Mouse (Mus musculus) lung, postnatal 0 days (tissue): ENCODE results near the gene Gsx1. TPM values are rescaled to one million over a fixed set of nuclear protein-coding genes. Genes with fewer than 3 reads are reported as not detected.
A peak's percentile ranks its signal among the peaks of the same experiment; 100 is the strongest.

Experiments used
- ATAC-seq: fragments of 200-750 bp; cut with Nextera tagmentation; 2 replicates; pipeline ENCODE4 v1.8.0; 2017; ENCODE audit warnings: moderate library complexity
- DNase-seq: peaks from one replicate; pipeline ENCODE4 v3.0.0-alpha.2; 2016; ENCODE audit warnings: low spot score
- H3K27ac ChIP-seq: fragments of 300-500 bp; sonication (generic); 2 replicates; pipeline ENCODE4 v1.5.1; 2014; ENCODE audit warnings: antibody characterized with exemption, mild to moderate bottlenecking, low read length, mixed read lengths
- H3K27me3 ChIP-seq: fragments of 300-500 bp; sonication (generic); replicated peaks from 2 replicates; pipeline ENCODE4 v1.6.1; 2014; ENCODE audit warnings: low read length, mixed read lengths; ENCODE audit not compliant: insufficient read depth
- H3K36me3 ChIP-seq: fragments of 300-500 bp; sonication (generic); 2 replicates; pipeline ENCODE4 v1.6.1; 2014; ENCODE audit warnings: low read length, mixed read lengths; ENCODE audit not compliant: insufficient read depth
- H3K4me1 ChIP-seq: fragments of 300-500 bp; sonication (generic); 2 replicates; pipeline ENCODE4 v1.6.1; 2014; ENCODE audit warnings: antibody characterized with exemption, low read depth, low read length, mixed read lengths; ENCODE audit not compliant: insufficient read depth
- H3K4me2 ChIP-seq: fragments of 300-500 bp; sonication (generic); replicated peaks from 2 replicates; pipeline ENCODE4 v1.6.1; 2014; ENCODE audit warnings: low read depth, mild to moderate bottlenecking, low read length, moderate library complexity, mixed read lengths
- H3K4me3 ChIP-seq: fragments of 300-500 bp; sonication (generic); 2 replicates; pipeline ENCODE4 v1.5.1; 2014; ENCODE audit warnings: low read depth, low read length
- H3K9ac ChIP-seq: fragments of 300-500 bp; sonication (generic); replicated peaks from 2 replicates; pipeline ENCODE4 v1.6.1; 2014; ENCODE audit warnings: low read depth, mild to moderate bottlenecking
- H3K9me3 ChIP-seq: fragments of 300-500 bp; sonication (generic); 2 replicates; pipeline ENCODE4 v1.6.1; 2016; ENCODE audit warnings: low read length, mixed read lengths
- CTCF ChIP-seq: IDR thresholded peaks from 2 replicates; pipeline ENCODE4 v1.5.1; 2016; ENCODE audit warnings: antibody characterized with exemption, mild to moderate bottlenecking
- EP300 ChIP-seq: IDR thresholded peaks from 2 replicates; pipeline ENCODE4 v1.6.1; 2016; ENCODE audit warnings: antibody characterized with exemption, mild to moderate bottlenecking, control low read depth
- WGBS: fragments of 180-500 bp; shearing (Covaris S2); extraction: QIAGEN DNeasy Blood & Tissue Kit; methylation state at CpG from one replicate; pipeline ENCODE4 v1.1.7; 2014; 5-methylcytosine and 5-hydroxymethylcytosine counted together
- polyA plus RNA-seq: library from polyadenylated mRNA; unstranded; fragments of >200 nt; fragmentation: Nextera tagmentation; extraction: Ambion mirVana; gene quantifications from 2 replicates; pipeline ENCODE4 v1.2.1, GENCODE M21; 2015

The Gsx1 gene
- polyA plus RNA-seq, 1 experiment from 2014 or later: not detected

DNA sequence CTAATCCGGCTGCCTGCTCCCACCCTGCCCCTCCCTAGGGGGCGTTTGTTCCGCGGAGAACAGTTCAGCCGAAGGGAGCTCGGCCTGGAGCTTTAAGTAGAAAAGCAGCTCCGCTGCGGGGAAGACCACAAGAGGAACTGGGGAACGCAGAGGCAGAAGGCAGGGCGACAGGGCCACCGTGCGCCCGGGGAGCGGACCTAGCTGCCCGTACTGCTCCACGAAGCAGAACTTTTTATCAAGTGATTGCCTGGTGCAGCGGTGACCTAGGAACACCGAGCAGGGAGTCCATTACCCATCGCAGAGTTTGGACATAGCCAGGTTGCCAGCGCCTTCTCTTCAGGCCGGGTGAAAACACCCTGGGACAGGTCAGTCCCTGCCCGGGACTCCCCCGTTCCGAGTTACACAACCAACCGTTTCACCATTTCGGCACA, 2.5 kb upstream of the Gsx1 start:
- ATAC-seq: no peak

DNA sequence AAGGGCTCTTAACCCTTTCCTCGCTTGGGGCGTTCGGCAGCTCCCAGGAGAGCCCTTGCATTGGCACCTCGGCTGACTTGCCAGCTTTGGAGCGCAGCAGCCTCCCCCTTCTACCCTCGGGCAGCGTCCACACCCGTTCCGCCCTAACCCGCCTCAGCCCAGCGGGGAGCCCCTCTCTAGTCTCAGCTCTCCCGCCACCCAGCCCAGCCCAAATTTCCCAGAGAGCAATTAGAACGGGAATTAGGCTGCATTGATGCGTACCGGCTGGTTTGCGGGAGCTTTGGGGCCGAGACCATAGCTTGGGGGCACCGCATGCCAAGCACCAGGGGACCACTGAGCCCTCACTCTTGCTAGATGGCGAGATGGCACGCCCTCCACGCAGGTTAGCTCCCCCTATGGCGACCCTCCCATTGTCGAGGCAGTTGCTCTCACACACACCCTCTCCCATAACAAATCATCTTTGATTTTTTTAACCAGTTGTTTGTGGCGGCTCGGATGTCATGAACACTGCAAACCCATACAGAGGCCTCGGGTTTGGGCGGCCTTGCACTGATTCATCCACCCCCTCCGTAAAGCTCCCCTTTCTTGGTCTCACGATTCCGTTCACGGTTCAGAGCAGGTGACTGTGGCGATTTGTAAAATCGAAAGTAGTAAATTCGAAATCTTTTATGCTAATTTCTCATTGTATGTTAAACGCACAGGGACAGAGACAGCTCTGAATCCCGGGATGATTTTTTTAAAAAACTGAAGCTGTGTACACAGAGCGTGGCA, 1.5 kb upstream of the Gsx1 start:
- no peaks in the 10 kb centered on the region for H3K36me3 ChIP-seq
- TF ChIP-seq CTCF (no peak), EP300 (no peak)
- 2% methylated on average over 37 of the region's 37 CpGs for WGBS
- DNase-seq (no peak), ATAC-seq (no peak)
- peak overlapping the region; percentile 33 for H3K4me3 ChIP-seq
- peak overlapping the region; percentile 44 for H3K4me2 ChIP-seq
- peaks cover 60% of the 10 kb centered on the region for H3K27me3 ChIP-seq
- H3K9me3 ChIP-seq: no peaks in the 10 kb centered on the region
- no peak overlapping the region for H3K9ac ChIP-seq
- H3K27ac ChIP-seq: no peak overlapping the region
- peaks cover 15% of the 10 kb centered on the region; the same call in 1 of the 2 replicates for H3K4me1 ChIP-seq

More for the DNA sequence above, 2.5 kb upstream of the Gsx1 start:
- Histone ChIP-seq H3K36me3 (no peaks in the 10 kb centered on the region), H3K4me2 (peak overlapping the region; percentile 44), H3K4me1 (peaks cover 15% of the 10 kb centered on the region; the same call in 1 of the 2 replicates), H3K27ac (no peak overlapping the region), H3K9ac (no peak overlapping the region), H3K27me3 (peaks cover 51% of the 10 kb centered on the region), H3K9me3 (no peaks in the 10 kb centered on the region), H3K4me3 (peak overlapping the region; percentile 19; the same call in 1 of the 2 replicates)
- no peak for TF ChIP-seq EP300
- TF ChIP-seq CTCF: no peak
- under 1% methylated on average over 26 of the region's 26 CpGs for WGBS
- DNase-seq: peak; percentile 13

DNA sequence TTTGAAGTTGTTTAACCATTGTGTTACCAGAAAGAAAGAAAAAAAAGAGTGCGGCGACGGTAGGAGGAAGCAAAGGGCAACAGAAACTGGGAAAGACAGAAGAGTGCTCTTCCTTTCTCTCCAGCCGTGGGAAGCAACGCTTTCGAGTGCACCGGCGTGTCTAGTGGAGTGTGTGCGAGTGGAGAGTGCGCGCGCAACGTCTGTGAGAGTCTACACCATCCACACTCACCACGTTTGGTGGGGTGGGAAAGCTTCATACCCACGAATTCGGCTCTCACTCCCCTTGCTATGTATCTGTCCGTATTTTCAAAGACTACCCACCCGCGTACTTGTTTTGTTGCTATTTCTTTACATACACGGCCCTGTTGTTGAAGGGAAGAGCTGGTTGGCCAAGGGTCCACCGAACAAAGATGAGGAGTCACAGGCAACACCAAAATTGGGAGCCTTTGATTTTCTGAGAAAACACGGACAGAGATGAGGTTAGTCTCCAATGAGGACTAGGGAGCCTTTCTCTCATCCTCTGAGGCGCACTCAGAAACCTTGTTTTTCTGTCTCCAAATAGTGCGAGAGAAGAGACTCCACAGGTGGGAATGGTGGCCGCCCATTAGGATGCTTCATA, 835 bp upstream of the Gsx1 start:
- Histone ChIP-seq H3K9me3 (no peaks in the 10 kb centered on the region), H3K4me1 (peaks cover 15% of the 10 kb centered on the region; the same call in 1 of the 2 replicates), H3K4me2 (peak overlapping the region; percentile 44), H3K4me3 (peak overlapping the region; percentile 33), H3K27me3 (peaks cover 67% of the 10 kb centered on the region), H3K27ac (no peak overlapping the region), H3K9ac (no peak overlapping the region), H3K36me3 (no peaks in the 10 kb centered on the region)
- 4% methylated on average over 25 of the region's 25 CpGs for WGBS
- ATAC-seq: no peak
- TF ChIP-seq EP300: no peak
- TF ChIP-seq CTCF: no peak
- DNase-seq: no peak

DNA sequence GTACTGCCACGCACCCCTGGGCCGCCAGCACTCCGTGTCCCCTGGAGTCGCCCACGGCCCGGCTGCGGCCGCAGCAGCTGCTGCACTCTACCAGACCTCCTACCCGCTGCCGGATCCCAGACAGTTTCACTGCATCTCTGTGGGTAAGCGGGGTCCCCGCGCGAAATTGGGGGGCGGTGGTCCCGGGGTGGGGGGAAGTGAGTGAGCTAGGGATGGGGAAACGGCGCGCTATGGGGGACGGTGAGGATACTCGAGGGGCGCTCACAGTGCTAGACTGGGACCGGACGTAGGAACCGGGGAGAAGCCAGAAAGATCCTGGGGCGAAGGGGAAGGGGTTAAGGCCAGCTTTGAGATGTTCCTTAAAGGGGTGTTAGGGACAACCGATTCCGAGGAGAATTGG, 660 bp downstream of the Gsx1 start:
- TF ChIP-seq EP300 (no peak), CTCF (no peak)
- H3K4me1 ChIP-seq: peaks cover 15% of the 10 kb centered on the region; the same call in 1 of the 2 replicates
- ATAC-seq: peak; percentile 2; the same call in 1 of the 2 replicates

DNA sequence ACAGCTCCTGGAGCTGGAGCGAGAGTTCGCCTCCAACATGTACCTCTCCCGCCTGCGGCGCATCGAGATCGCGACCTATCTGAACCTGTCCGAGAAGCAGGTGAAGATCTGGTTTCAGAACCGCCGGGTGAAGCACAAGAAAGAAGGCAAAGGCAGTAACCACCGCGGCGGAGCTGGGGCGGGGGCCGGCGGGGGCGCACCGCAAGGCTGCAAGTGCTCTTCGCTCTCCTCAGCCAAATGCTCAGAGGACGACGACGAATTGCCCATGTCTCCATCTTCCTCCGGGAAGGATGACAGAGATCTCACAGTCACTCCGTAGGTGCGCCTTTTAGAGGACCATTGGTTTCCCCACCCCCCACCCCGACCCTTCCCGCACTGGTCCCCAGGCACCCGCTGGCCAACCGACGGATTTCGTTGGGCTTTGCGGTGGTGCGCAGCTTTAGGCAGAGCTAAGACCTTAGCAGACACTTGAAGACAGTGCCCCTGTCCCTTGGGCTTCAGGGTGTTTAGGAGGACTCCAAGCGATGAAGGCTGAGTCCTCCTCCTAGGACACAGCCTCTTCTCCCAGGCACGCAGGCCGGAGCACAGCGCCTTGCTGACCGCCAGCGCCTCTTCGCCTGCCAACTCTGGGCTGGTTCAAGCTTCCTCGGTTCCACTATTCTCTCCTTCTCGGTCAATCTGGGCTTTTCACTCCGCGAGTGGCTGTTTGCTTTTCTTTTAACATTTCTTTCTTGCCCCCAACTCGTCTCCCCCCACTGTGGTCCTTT, 1.5 kb downstream of the Gsx1 start:
- H3K9me3 ChIP-seq: no peaks in the 10 kb centered on the region
- no peak for DNase-seq
- 2% methylated on average over 43 of the region's 46 CpGs for WGBS
- H3K9ac ChIP-seq: no peak overlapping the region
- peaks cover 15% of the 10 kb centered on the region; the same call in 1 of the 2 replicates for H3K4me1 ChIP-seq
- H3K27ac ChIP-seq: no peak overlapping the region
- no peak for ATAC-seq
- no peak overlapping the region for H3K4me2 ChIP-seq
- H3K27me3 ChIP-seq: peaks cover 77% of the 10 kb centered on the region
- H3K4me3 ChIP-seq: no peak overlapping the region
- TF ChIP-seq CTCF (no peak), EP300 (no peak)
- H3K36me3 ChIP-seq: no peaks in the 10 kb centered on the region

More for the DNA sequence above, 660 bp downstream of the Gsx1 start:
- no peaks in the 10 kb centered on the region for H3K36me3 ChIP-seq
- no peak for DNase-seq
- peaks cover 78% of the 10 kb centered on the region for H3K27me3 ChIP-seq
- no peak overlapping the region for H3K9ac ChIP-seq
- 6% methylated on average over 26 of the region's 28 CpGs for WGBS
- H3K4me2 ChIP-seq: peak overlapping the region; percentile 22; the same call in 1 of the 2 replicates
- peak overlapping the region; percentile 8; the same call in 1 of the 2 replicates for H3K4me3 ChIP-seq
- no peaks in the 10 kb centered on the region for H3K9me3 ChIP-seq
- no peak overlapping the region for H3K27ac ChIP-seq

DNA sequence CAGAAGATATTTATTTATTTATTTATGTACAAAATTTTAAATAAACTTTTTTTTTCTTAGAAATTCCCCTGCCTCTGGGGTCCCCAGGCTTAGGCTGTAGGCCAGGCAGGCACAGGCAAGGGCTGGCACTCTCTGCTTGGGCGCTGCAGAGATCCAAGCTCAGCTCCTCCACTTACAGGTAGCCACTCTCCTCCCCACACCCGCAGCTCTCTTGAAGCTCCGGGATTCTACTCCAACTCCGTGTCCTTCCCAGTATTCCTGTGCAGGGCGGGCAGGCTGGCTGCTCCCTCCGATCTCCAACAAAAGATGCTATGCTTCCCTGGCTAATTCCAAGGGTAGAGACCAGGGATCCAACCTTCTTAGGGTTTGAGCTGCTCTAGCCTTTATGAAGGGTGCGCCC, 2.4 kb downstream of the Gsx1 start:
- Histone ChIP-seq H3K4me1 (peaks cover 15% of the 10 kb centered on the region; the same call in 1 of the 2 replicates), H3K9me3 (no peaks in the 10 kb centered on the region), H3K9ac (no peak overlapping the region), H3K27ac (no peak overlapping the region), H3K36me3 (no peaks in the 10 kb centered on the region), H3K4me3 (no peak overlapping the region), H3K27me3 (peaks cover 77% of the 10 kb centered on the region), H3K4me2 (no peak overlapping the region)
- TF ChIP-seq CTCF (no peak), EP300 (no peak)
- ATAC-seq: no peak
- WGBS: 2% methylated on average over 7 of the region's 7 CpGs
- DNase-seq: no peak
